Comparison of ENCODE assay signal across 8 mouse cellular contexts in genomic region chr8:105269075-105269458, GRCm38 (mm10). TPM values are rescaled to one million over a fixed set of nuclear protein-coding genes. Genes with fewer than 3 reads are reported as not detected.
DNase-seq lines count a peak whose midpoint lies in the region; ATAC-seq and TF ChIP-seq lines count a peak whose summit lies in the region.

No protein-coding gene starts in this region.

- H3K27me3 ChIP-seq in heart, embryonic 15.5 days = peaks cover 77% of the 10 kb centered on the region
- H3K27me3 ChIP-seq in liver, embryonic 13.5 days = peaks cover 94% of the 10 kb centered on the region

- H3K9ac ChIP-seq in heart, embryonic 15.5 days = peak overlapping the region; percentile 52
- no peak overlapping the region for H3K9ac ChIP-seq in liver, embryonic 13.5 days

- TF ChIP-seq POLR2A in olfactory bulb, adult 2 months (IDR thresholded peaks at IDR 0.05; ENCODE audit: insufficient read depth, low read depth, low read length) = no peak

- ATAC-seq in heart, embryonic 15.5 days (replicated peaks; ENCODE audit: insufficient number of reproducible peaks, insufficient read depth, low FRiP score, low read depth) = no peak
- no peak for ATAC-seq in liver, embryonic 13.5 days (ENCODE audit: low read depth)

- TF ChIP-seq CTCF in left cerebral cortex, adult 2 months (IDR thresholded peaks at IDR 0.05) = no peak
- TF ChIP-seq CTCF in olfactory bulb, adult 2 months (IDR thresholded peaks at IDR 0.05; ENCODE audit: insufficient read depth, low read depth, low read length) = no peak

- 6% methylated on average over 10 of the region's 10 CpGs for WGBS in heart, embryonic 15.5 days
- WGBS in liver, embryonic 13.5 days (ENCODE audit: insufficient replicate concordance) = 5% methylated on average over 10 of the region's 10 CpGs
- WGBS in olfactory bulb, adult 2 months = 5% methylated on average over 10 of the region's 10 CpGs

- 0 out of 2 replicates have a peak, but pooled peaks cover 3% of the 10 kb centered on the region for H3K36me3 ChIP-seq in heart, embryonic 15.5 days
- no peaks in the 10 kb centered on the region for H3K36me3 ChIP-seq in liver, embryonic 13.5 days

- H3K4me1 ChIP-seq in heart, embryonic 15.5 days (replicated peaks) = peaks cover 37% of the 10 kb centered on the region
- peaks cover 47% of the 10 kb centered on the region for H3K4me1 ChIP-seq in liver, embryonic 13.5 days (replicated peaks)
- peaks cover 35% of the 10 kb centered on the region for H3K4me1 ChIP-seq in olfactory bulb, adult 2 months (ENCODE audit: control insufficient read depth, insufficient read depth, low read length)

- peak overlapping the region; percentile 92 for H3K27ac ChIP-seq in left cerebral cortex, adult 2 months
- H3K27ac ChIP-seq in heart, embryonic 15.5 days = no peak overlapping the region
- H3K27ac ChIP-seq in liver, embryonic 13.5 days = no peak overlapping the region
- peak overlapping the region; percentile 58 for H3K27ac ChIP-seq in olfactory bulb, adult 2 months (ENCODE audit: insufficient read depth, low read depth, low read length)

- intact Hi-C loops in left cerebral cortex, adult 2 months (cut with DNase I) = no loop called here

- no peak for DNase-seq in left cerebral cortex, adult 2 months (ENCODE audit: extremely low spot score in 1 of 2, low spot score in 2 of 2)
- DNase-seq in left cerebral cortex, adult 11 months (ENCODE audit: low spot score) = no peak
- no peak for DNase-seq in liver, embryonic 13.5 days
- DNase-seq in ovary, adult 18-20 months (ENCODE audit: low spot score) = no peak
- no peak for DNase-seq in cerebellum, adult 9-11 months
- DNase-seq in right cerebral cortex, postnatal 14 days = no peak

- H3K4me2 ChIP-seq in heart, embryonic 15.5 days = peak overlapping the region; percentile 84
- H3K4me2 ChIP-seq in liver, embryonic 13.5 days = peak overlapping the region; percentile 65

- peak overlapping the region; percentile 61 for H3K4me3 ChIP-seq in left cerebral cortex, adult 2 months
- H3K4me3 ChIP-seq in heart, embryonic 15.5 days = peak overlapping the region; percentile 50
- H3K4me3 ChIP-seq in liver, embryonic 13.5 days (replicated peaks) = peak overlapping the region; percentile 46
- H3K4me3 ChIP-seq in olfactory bulb, adult 2 months (ENCODE audit: insufficient read depth, low read depth, low read length) = peak overlapping the region; percentile 50

- no peaks in the 10 kb centered on the region for H3K9me3 ChIP-seq in heart, embryonic 15.5 days (replicated peaks)
- peaks cover 6% of the 10 kb centered on the region; the same call in 1 of the 2 replicates for H3K9me3 ChIP-seq in liver, embryonic 13.5 days (replicated peaks)

RNA-seq across cellular contexts. Expression of gene Hsf4, which starts 0.5 kb away (rescaled TPM):
- 10 to 100 TPM; 17.2 to 17.5 TPM for total RNA-seq in left cerebral cortex, adult 2 months (2021)
- 0.13 and 0.30 TPM in 2 replicates for polyA plus RNA-seq in heart, embryonic 15.5 days (2015; fragmentation: Nextera tagmentation; extraction: Ambion mirVana)
- polyA plus RNA-seq in liver, embryonic 13.5 days (2015; fragmentation: Nextera tagmentation; extraction: Ambion mirVana) = 0.10 TPM in 1 of 2 replicates, not detected in the other
- polyA plus RNA-seq in olfactory bulb, adult 2 months (2012; ENCODE audit: insufficient read depth, insufficient read length, low replicate concordance, missing spikeins) = not detected in 2 replicates

RNA-seq across cellular contexts. Expression of gene Fbxl8, which starts 4.6 kb away (rescaled TPM):
- total RNA-seq in left cerebral cortex, adult 2 months (2021) = 1 to 10 TPM in 1 of 2 experiments, under 1 TPM in 1; 1.00 to 1.1 TPM
- polyA plus RNA-seq in heart, embryonic 15.5 days (2015; fragmentation: Nextera tagmentation; extraction: Ambion mirVana) = 3.1 and 4.5 TPM in 2 replicates
- polyA plus RNA-seq in liver, embryonic 13.5 days (2015; fragmentation: Nextera tagmentation; extraction: Ambion mirVana) = 0.98 and 1.1 TPM in 2 replicates
- not detected in 2 replicates for polyA plus RNA-seq in olfactory bulb, adult 2 months (2012; ENCODE audit: insufficient read depth, insufficient read length, low replicate concordance, missing spikeins)

RNA-seq across cellular contexts. Expression of gene Tradd, which starts 4.7 kb away (rescaled TPM):
- 1 to 10 TPM; 8.0 TPM for total RNA-seq in left cerebral cortex, adult 2 months (2021)
- polyA plus RNA-seq in heart, embryonic 15.5 days (2015; fragmentation: Nextera tagmentation; extraction: Ambion mirVana) = 17.9 and 24.0 TPM in 2 replicates
- polyA plus RNA-seq in liver, embryonic 13.5 days (2015; fragmentation: Nextera tagmentation; extraction: Ambion mirVana) = 16.2 and 16.7 TPM in 2 replicates
- polyA plus RNA-seq in olfactory bulb, adult 2 months (2012; ENCODE audit: insufficient read depth, insufficient read length, low replicate concordance, missing spikeins) = not detected in 2 replicates

RNA-seq across cellular contexts. Expression of gene Nol3, which starts 6.9 kb away (rescaled TPM):
- 10 to 100 TPM in 1 of 2 experiments, 1 to 10 TPM in 1; 8.9 to 10.4 TPM for total RNA-seq in left cerebral cortex, adult 2 months (2021)
- 3.8 and 4.7 TPM in 2 replicates for polyA plus RNA-seq in heart, embryonic 15.5 days (2015; fragmentation: Nextera tagmentation; extraction: Ambion mirVana)
- 0.10 and 0.14 TPM in 2 replicates for polyA plus RNA-seq in liver, embryonic 13.5 days (2015; fragmentation: Nextera tagmentation; extraction: Ambion mirVana)
- not detected in 2 replicates for polyA plus RNA-seq in olfactory bulb, adult 2 months (2012; ENCODE audit: insufficient read depth, insufficient read length, low replicate concordance, missing spikeins)

RNA-seq across cellular contexts. Expression of gene B3gnt9, which starts 14.1 kb away (rescaled TPM):
- 1 to 10 TPM; 2.1 to 2.8 TPM for total RNA-seq in left cerebral cortex, adult 2 months (2021)
- 13.6 and 17.6 TPM in 2 replicates for polyA plus RNA-seq in heart, embryonic 15.5 days (2015; fragmentation: Nextera tagmentation; extraction: Ambion mirVana)
- polyA plus RNA-seq in liver, embryonic 13.5 days (2015; fragmentation: Nextera tagmentation; extraction: Ambion mirVana) = 2.3 and 3.2 TPM in 2 replicates
- not detected in 2 replicates for polyA plus RNA-seq in olfactory bulb, adult 2 months (2012; ENCODE audit: insufficient read depth, insufficient read length, low replicate concordance, missing spikeins)

Comparison
In these comparisons a context has a peak if more than half of its experiments do, and no peak if none do; other contexts are left out.
1. H3K27ac ChIP-seq: peak in left cerebral cortex, adult 2 months (single experiment) and olfactory bulb, adult 2 months (single experiment); none in heart, embryonic 15.5 days (single experiment) and liver, embryonic 13.5 days (single experiment).
2. RNA of gene Tradd, which starts 4.7 kb away (polyA plus RNA-seq): 17.9 to 24.0 TPM in heart, embryonic 15.5 days and 16.2 to 16.7 TPM in liver, embryonic 13.5 days; not detected in olfactory bulb, adult 2 months; every median in the first group is over 10 times any median in the second.
3. Peak in every context shown above with its lines, with median percentiles within 50 percentile points of each other: H3K4me3 ChIP-seq.